Mouse (Mus musculus) bone marrow macrophage, adult 2 months (primary cell): ENCODE data around the gene Sh3pxd2a.

Source experiments
- CTCF ChIP-seq: IDR thresholded peaks from 2 replicates; pipeline ENCODE4 v1.5.1; 2012; ENCODE audit warnings: low read depth, mild to moderate bottlenecking, low read length, moderate library complexity
- POLR2A ChIP-seq: IDR thresholded peaks from 2 replicates; pipeline ENCODE4 v1.6.1; 2012; ENCODE audit warnings: mild to moderate bottlenecking, low read depth, low read length, borderline replicate concordance

DNA sequence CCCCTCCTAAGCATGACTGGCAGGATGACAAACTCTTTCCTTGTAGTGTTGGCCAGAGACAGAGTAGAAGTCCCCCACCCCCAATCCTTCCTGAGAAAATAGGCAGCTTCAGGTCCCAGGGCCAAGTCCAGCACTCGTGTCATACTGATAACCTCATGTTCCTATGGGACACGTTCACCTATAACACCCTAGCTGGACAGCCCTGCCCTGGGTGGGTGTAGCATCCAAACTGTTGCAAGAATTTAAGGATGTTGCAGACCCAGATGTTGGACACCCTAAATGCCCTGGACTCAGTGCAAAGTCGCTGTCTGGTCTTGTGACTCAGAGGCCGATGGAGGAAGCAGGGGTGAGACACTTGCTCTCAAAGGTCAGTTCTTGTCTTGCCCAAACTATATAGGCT is 68.9 kb downstream of the Sh3pxd2a start:
- TF ChIP-seq CTCF = no peak
- no peak for TF ChIP-seq POLR2A
